Mouse (Mus musculus) lung, embryonic 15.5 days (tissue): ENCODE measurements around the gene Arcn1. TPM values are rescaled to one million over a fixed set of nuclear protein-coding genes. Genes with fewer than 3 reads are reported as not detected.

Source experiments
- ATAC-seq: fragments of 200-750 bp; cut with Nextera tagmentation; 2 replicates; pipeline ENCODE4 v1.8.0; 2017; ENCODE audit warnings: moderate number of reproducible peaks, borderline replicate concordance; ENCODE audit not compliant: low FRiP score, low TSS enrichment; ENCODE audit errors: extremely low read depth
- H3K27ac ChIP-seq: fragments of 300-500 bp; sonication (generic); 2 replicates; pipeline ENCODE4 v1.5.1; 2015; ENCODE audit warnings: moderate library complexity, mild to moderate bottlenecking, inconsistent platforms
- H3K27me3 ChIP-seq: fragments of 300-500 bp; sonication (generic); 2 replicates; pipeline ENCODE4 v1.6.1; 2015; ENCODE audit warnings: inconsistent platforms
- H3K36me3 ChIP-seq: fragments of 300-500 bp; sonication (generic); 2 replicates; pipeline ENCODE4 v1.6.1; 2015; ENCODE audit warnings: inconsistent platforms
- H3K4me1 ChIP-seq: fragments of 300-500 bp; sonication (generic); 2 replicates; pipeline ENCODE4 v1.6.1; 2015; ENCODE audit warnings: inconsistent platforms
- H3K4me2 ChIP-seq: fragments of 300-500 bp; sonication (generic); 2 replicates; pipeline ENCODE4 v1.6.1; 2015; ENCODE audit warnings: inconsistent platforms, mild to moderate bottlenecking, moderate library complexity
- H3K4me3 ChIP-seq: fragments of 300-500 bp; sonication (generic); 2 replicates; pipeline ENCODE4 v1.5.1; 2015; ENCODE audit warnings: mild to moderate bottlenecking, inconsistent platforms
- H3K9ac ChIP-seq: fragments of 300-500 bp; sonication (generic); 2 replicates; pipeline ENCODE4 v1.6.1; 2015; ENCODE audit warnings: inconsistent platforms
- H3K9me3 ChIP-seq: fragments of 300-500 bp; sonication (generic); 2 replicates; pipeline ENCODE4 v1.6.1; 2016; ENCODE audit warnings: inconsistent platforms
- WGBS: fragments of 180-500 bp; shearing (Covaris S2); methylation state at CpG from one replicate; pipeline ENCODE4 v1.1.7; 2015; 5-methylcytosine and 5-hydroxymethylcytosine counted together
- polyA plus RNA-seq: library from polyadenylated mRNA; unstranded; fragments of >200 nt; fragmentation: Nextera tagmentation; extraction: Ambion mirVana; gene quantifications from 2 replicates; pipeline ENCODE4 v1.2.1, GENCODE M21; 2015

The Arcn1 gene
- polyA plus RNA-seq, 1 experiment from 2014 or later: 199 TPM

GRCm38 (mm10) chr9:44737240-44737949 is 30.2 kb downstream of the Arcn1 start:
- H3K9me3 ChIP-seq: no peaks in the 10 kb centered on the region
- H3K4me3 ChIP-seq: no peak overlapping the region
- H3K9ac ChIP-seq: 0 out of 2 replicates have a peak overlapping the region, but pooled peaks have one; percentile 23
- H3K27me3 ChIP-seq: no peaks in the 10 kb centered on the region
- ATAC-seq: peak; percentile 66; the same call in 1 of the 2 replicates
- peak overlapping the region; percentile 86 for H3K27ac ChIP-seq
- 23% methylated on average over 8 of the region's 8 CpGs for WGBS
- H3K36me3 ChIP-seq: peaks cover 8% of the 10 kb centered on the region
- peaks cover 53% of the 10 kb centered on the region for H3K4me1 ChIP-seq
- H3K4me2 ChIP-seq: peak overlapping the region; percentile 40

DNA sequence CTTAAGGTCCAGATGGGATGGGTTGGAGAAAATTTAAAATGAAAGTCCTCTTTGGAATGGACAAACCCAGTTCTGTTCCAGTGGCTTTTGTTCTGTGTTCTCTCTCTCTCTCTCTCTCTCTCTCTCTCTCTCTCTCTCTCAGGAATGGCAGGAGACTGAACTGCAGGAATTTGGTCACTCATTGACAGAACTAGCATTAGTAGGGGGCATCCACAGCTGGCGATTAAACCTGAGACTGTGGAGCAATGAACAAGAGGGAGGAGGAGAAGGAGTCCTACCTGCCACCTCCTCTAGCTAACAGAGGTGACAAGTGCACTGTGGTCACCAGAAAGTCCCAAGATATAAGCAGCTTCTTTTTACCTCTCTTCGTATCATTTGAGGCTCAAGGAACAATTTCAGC is 31.3 kb downstream of the Arcn1 start:
- Histone ChIP-seq H3K4me2 (no peak overlapping the region), H3K9ac (no peak overlapping the region), H3K9me3 (no peaks in the 10 kb centered on the region), H3K27me3 (no peaks in the 10 kb centered on the region), H3K4me1 (peaks cover 61% of the 10 kb centered on the region), H3K27ac (no peak overlapping the region), H3K36me3 (peaks cover 3% of the 10 kb centered on the region; the same call in 1 of the 2 replicates), H3K4me3 (no peak overlapping the region)
- no peak for ATAC-seq
- 65% methylated on average over 2 of the region's 2 CpGs for WGBS

DNA sequence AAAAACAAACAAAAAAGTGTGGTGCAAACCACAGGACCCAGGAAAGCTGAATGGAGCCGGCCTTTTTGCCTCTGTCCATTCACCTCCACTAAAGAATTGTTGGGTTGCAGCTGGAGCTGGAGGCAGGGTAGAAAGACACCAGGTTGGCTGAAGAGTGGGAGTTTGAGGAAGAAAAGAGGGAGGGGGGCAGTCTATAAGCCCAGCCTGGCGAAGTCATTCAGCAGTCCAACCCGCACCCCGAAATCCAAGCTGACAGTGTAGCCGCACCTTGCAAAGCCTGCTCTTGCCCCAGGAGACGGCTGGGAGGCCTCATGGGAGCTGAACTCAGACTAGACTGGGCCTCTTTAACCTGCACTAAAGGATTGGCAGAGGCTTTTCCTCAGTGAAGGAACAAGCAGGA is 31.8 kb downstream of the Arcn1 start:
- Histone ChIP-seq H3K9me3 (no peaks in the 10 kb centered on the region), H3K9ac (no peak overlapping the region), H3K4me1 (peaks cover 61% of the 10 kb centered on the region), H3K4me2 (no peak overlapping the region), H3K4me3 (no peak overlapping the region), H3K27ac (0 out of 2 replicates have a peak overlapping the region, but pooled peaks have one; percentile 3), H3K36me3 (no peaks in the 10 kb centered on the region), H3K27me3 (no peaks in the 10 kb centered on the region)
- 78% methylated on average over 6 of the region's 6 CpGs for WGBS
- no peak for ATAC-seq

GRCm38 (mm10) chr9:44734524-44735494 is 32.8 kb downstream of the Arcn1 start, which contains the start of gene Phldb1:
Phldb1 (minus strand) TSS chr9:44735198.
- peak within 1 kb of the TSS; percentile 58 for H3K4me3 ChIP-seq

DNA sequence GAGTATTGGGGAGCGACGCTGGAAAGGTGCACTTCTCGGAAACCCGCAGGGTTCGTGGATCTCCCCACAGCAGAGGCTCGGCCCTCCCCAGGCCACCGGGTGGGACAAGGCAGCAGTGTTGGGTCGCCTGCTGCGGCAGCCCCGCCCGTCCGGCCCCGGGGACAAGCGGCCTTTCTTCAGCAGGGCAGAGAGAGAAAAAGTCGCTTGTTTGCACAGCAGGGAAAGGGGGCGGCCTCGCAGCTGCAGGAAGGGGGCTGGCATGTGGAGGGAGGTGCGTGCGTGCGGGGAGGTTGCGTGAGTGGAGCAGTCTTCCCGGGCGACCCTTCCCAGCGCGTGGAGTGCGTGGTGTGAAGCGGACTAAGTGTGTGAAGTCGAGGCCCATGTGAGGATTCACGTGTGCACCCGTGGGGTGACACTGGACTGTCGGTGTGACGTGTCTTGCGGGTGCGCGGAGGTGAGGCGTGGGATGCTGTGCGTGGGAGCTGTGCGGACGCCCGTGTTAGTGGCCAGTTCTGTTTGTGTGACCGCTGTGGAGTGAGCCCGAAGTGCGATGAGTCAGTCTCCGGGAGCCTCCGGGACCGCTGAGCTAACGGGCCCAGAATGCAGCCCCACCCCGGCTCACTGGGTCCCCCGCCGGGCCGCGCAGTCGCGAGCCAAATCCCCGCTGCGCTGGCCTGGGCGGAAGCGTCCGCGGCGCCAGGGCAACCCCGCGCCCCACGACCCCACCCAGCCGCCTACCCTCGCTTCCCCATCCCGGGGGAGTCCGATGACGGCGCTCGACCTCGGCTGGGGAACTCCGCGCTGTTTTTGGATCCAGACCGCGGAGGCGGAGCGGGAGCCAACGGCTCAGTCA is 33.7 kb downstream of the Arcn1 start:
- H3K27me3 ChIP-seq: no peaks in the 10 kb centered on the region
- H3K4me3 ChIP-seq: peak overlapping the region; percentile 58
- peaks cover 61% of the 10 kb centered on the region for H3K4me1 ChIP-seq
- under 1% methylated on average over 79 of the region's 79 CpGs for WGBS
- no peaks in the 10 kb centered on the region for H3K9me3 ChIP-seq
- H3K27ac ChIP-seq: peak overlapping the region; percentile 82
- H3K9ac ChIP-seq: peak overlapping the region; percentile 59
- ATAC-seq: peak; percentile 15; the same call in 1 of the 2 replicates
- H3K36me3 ChIP-seq: no peaks in the 10 kb centered on the region
- peak overlapping the region; percentile 96 for H3K4me2 ChIP-seq

More at GRCm38 (mm10) chr9:44734524-44735494, 32.8 kb downstream of the Arcn1 start, which contains the start of gene Phldb1:
- Histone ChIP-seq H3K9ac (peak within 1 kb of the TSS; percentile 59), H3K4me2 (peak within 1 kb of the TSS; percentile 96), H3K36me3 (no peaks in the 10 kb centered on the region), H3K9me3 (no peaks in the 10 kb centered on the region), H3K4me1 (peaks cover 61% of the 10 kb centered on the region), H3K27me3 (no peaks in the 10 kb centered on the region), H3K27ac (peak within 1 kb of the TSS; percentile 82)
- peak; percentile 72 for ATAC-seq
- under 1% methylated on average over 45 of the region's 47 CpGs for WGBS

DNA sequence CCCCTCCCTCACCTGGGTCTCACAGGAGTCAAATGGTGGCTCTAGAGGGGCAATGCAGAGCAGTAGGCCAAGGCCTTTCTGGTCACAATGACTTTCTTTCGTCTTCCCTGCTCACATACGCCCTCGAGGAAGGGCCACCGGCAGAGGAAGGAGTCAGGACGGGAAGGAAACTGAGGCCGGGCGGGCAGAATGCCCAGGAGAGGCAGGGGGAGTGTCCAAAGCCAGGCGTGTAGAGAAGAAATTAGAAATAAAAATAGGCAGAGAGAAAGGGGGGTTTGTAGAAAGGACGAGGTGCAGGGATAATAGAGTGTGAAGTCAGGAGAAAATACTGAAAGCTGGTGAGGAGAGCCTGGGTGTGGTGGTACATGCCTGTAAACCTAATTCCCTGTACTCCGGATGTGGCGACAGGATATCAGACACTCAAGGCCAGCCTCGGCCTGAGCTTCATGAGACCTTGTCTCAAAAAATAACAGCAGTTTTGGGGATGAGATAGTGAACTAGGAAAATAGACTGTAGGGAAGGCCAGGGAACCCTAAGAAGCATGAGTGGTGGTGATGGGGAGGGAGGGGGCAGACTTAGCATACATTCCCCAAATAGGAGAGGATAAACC is 34.6 kb downstream of the Arcn1 start:
- Histone ChIP-seq H3K27me3 (no peaks in the 10 kb centered on the region), H3K9ac (peak overlapping the region; percentile 59), H3K27ac (peak overlapping the region; percentile 82), H3K4me2 (peak overlapping the region; percentile 96), H3K4me1 (peaks cover 61% of the 10 kb centered on the region), H3K4me3 (peak overlapping the region; percentile 58), H3K9me3 (no peaks in the 10 kb centered on the region), H3K36me3 (no peaks in the 10 kb centered on the region)
- 41% methylated on average over 12 of the region's 12 CpGs for WGBS
- ATAC-seq: no peak

- no peak overlapping the region for H3K27ac ChIP-seq
- H3K27me3 ChIP-seq: no peaks in the 10 kb centered on the region
- H3K36me3 ChIP-seq: no peaks in the 10 kb centered on the region
- no peaks in the 10 kb centered on the region for H3K9me3 ChIP-seq
- peak overlapping the region; percentile 96 for H3K4me2 ChIP-seq
- no peak for ATAC-seq
- 49% methylated on average over 5 of the region's 5 CpGs for WGBS
- no peak overlapping the region for H3K4me3 ChIP-seq
- peaks cover 58% of the 10 kb centered on the region for H3K4me1 ChIP-seq
- no peak overlapping the region for H3K9ac ChIP-seq
Measured at GRCm38 (mm10) chr9:44732130-44732549, 35.5 kb downstream of the Arcn1 start.

GRCm38 (mm10) chr9:44727441-44727840 is 40.2 kb downstream of the Arcn1 start:
- Histone ChIP-seq H3K27ac (no peak overlapping the region), H3K9me3 (no peaks in the 10 kb centered on the region), H3K4me1 (peaks cover 61% of the 10 kb centered on the region), H3K36me3 (0 out of 2 replicates have a peak, but pooled peaks cover 2% of the 10 kb centered on the region), H3K27me3 (no peaks in the 10 kb centered on the region), H3K9ac (0 out of 2 replicates have a peak overlapping the region, but pooled peaks have one; percentile 24), H3K4me3 (no peak overlapping the region), H3K4me2 (no peak overlapping the region)
- no peak for ATAC-seq
- WGBS: 67% methylated on average over 5 of the region's 5 CpGs

DNA sequence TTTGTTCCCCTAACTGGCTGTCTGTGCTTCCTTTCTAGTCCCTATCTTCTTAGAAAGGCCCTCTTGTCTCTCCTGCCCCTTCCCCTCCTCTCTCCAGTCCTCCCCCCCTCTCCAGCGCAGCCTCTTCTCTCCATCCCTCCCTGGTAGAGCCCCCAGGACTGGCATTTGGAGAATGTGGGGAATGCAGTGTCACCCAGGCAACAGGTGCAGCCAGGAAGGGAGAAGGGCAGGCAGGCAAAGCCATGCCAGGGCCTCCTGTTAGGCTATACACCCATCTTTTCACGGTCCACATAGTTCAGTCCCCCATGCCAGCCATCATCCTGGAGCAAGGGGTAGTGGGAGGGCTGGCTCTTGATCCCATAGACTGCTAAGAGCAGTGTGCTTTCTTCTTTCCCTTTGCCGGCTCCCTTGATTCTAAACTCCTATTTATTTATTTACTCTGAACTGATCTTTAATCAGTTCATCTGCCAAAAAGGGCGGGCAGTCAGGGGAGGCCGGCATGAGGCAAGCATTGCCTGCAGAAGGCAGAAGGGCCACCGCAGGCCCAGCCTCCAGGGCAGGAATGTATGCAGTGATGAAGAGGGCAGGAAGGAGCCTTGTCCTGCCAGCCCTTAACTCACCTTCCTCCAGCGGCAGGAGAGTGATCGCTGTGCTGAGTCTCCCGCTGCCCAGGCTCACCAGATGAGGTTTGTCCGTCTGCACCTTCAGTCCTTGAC is 41.1 kb downstream of the Arcn1 start:
- H3K4me3 ChIP-seq: no peak overlapping the region

GRCm38 (mm10) chr9:44724665-44725064 is 43.0 kb downstream of the Arcn1 start:
- 30% methylated on average over 2 of the region's 2 CpGs for WGBS
- peak overlapping the region; percentile 85 for H3K27ac ChIP-seq
- no peaks in the 10 kb centered on the region for H3K9me3 ChIP-seq
- H3K4me3 ChIP-seq: no peak overlapping the region
- H3K4me1 ChIP-seq: peaks cover 76% of the 10 kb centered on the region
- H3K4me2 ChIP-seq: no peak overlapping the region
- H3K9ac ChIP-seq: no peak overlapping the region
- ATAC-seq: no peak
- no peaks in the 10 kb centered on the region for H3K27me3 ChIP-seq
- 0 out of 2 replicates have a peak, but pooled peaks cover 2% of the 10 kb centered on the region for H3K36me3 ChIP-seq

More for the DNA sequence above, 41.1 kb downstream of the Arcn1 start:
- H3K4me1 ChIP-seq: peaks cover 59% of the 10 kb centered on the region
- H3K9ac ChIP-seq: peak overlapping the region; percentile 24; the same call in 1 of the 2 replicates
- ATAC-seq: no peak; the same call in 1 of the 2 replicates
- peak overlapping the region; percentile 8; the same call in 1 of the 2 replicates for H3K4me2 ChIP-seq
- WGBS: 26% methylated on average over 10 of the region's 10 CpGs
- H3K27ac ChIP-seq: peak overlapping the region; percentile 67
- H3K36me3 ChIP-seq: 0 out of 2 replicates have a peak, but pooled peaks cover 2% of the 10 kb centered on the region
- H3K27me3 ChIP-seq: no peaks in the 10 kb centered on the region
- no peaks in the 10 kb centered on the region for H3K9me3 ChIP-seq
